Mouse (Mus musculus) liver, embryonic 14.5 days (tissue): ENCODE data around the gene Traf3ip2. TPM values are rescaled to one million over a fixed set of nuclear protein-coding genes. Genes with fewer than 3 reads are reported as not detected.

Source experiments
- ATAC-seq: fragments of 200-750 bp; cut with Nextera tagmentation; 2 replicates; pipeline ENCODE4 v1.8.0; 2017; ENCODE audit warnings: moderate number of reproducible peaks, mild to moderate bottlenecking, moderate library complexity; ENCODE audit not compliant: insufficient read depth
- DNase-seq, 3 experiments: peaks; one replicate each; pipeline ENCODE4 v3.0.0-alpha.2; 2012 to 2013; ENCODE audit warnings: low read depth in 3 of 3, low spot score in 3 of 3
- H3K27ac ChIP-seq: fragments of 300-500 bp; sonication (generic); 2 replicates; pipeline ENCODE4 v1.5.1; 2014; ENCODE audit warnings: moderate library complexity, mild to moderate bottlenecking, control low read depth, inconsistent platforms
- H3K27me3 ChIP-seq: fragments of 300-500 bp; sonication (generic); 2 replicates; pipeline ENCODE4 v1.6.1; 2014; ENCODE audit warnings: mild to moderate bottlenecking, low read length, moderate library complexity; ENCODE audit not compliant: control insufficient read depth, insufficient read depth
- H3K36me3 ChIP-seq: fragments of 300-500 bp; sonication (generic); replicated peaks from 2 replicates; pipeline ENCODE4 v1.6.1; 2014; ENCODE audit warnings: low read depth; ENCODE audit not compliant: control insufficient read depth, insufficient read depth
- H3K4me1 ChIP-seq, 2 experiments: fragments of 200-500 bp in 1 of 2; fragments of 300-500 bp in 1 of 2; sonication (generic) in 1 of 2; replicated peaks; 2 replicates each; pipeline ENCODE4 v1.6.1; 2012 to 2014; ENCODE audit warnings: antibody characterized with exemption in 1 of 2, inconsistent platforms in 1 of 2, low read length in 1 of 2; ENCODE audit not compliant: control insufficient read depth in 2 of 2, insufficient read depth in 2 of 2
- H3K4me2 ChIP-seq: fragments of 300-500 bp; sonication (generic); 2 replicates; pipeline ENCODE4 v1.6.1; 2014; ENCODE audit warnings: low read depth, mild to moderate bottlenecking, control low read depth, moderate library complexity
- H3K4me3 ChIP-seq, 2 experiments: fragments of 200-500 bp in 1 of 2; fragments of 300-500 bp in 1 of 2; sonication (generic) in 1 of 2; 2 replicates each; pipeline ENCODE4 v1.5.1; 2012 to 2014; ENCODE audit warnings: low read depth in 2 of 2, low read length in 2 of 2, mild to moderate bottlenecking in 2 of 2, control low read depth in 1 of 2, inconsistent platforms in 1 of 2, moderate library complexity in 1 of 2; ENCODE audit not compliant: insufficient read depth in 1 of 2
- H3K9ac ChIP-seq: fragments of 300-500 bp; sonication (generic); replicated peaks from 2 replicates; pipeline ENCODE4 v1.6.1; 2014; ENCODE audit warnings: mild to moderate bottlenecking, control low read depth, moderate library complexity
- H3K9me3 ChIP-seq: fragments of 300-500 bp; sonication (generic); 2 replicates; pipeline ENCODE4 v1.6.1; 2016; ENCODE audit warnings: low read length, mixed read lengths; ENCODE audit not compliant: control insufficient read depth
- CTCF ChIP-seq: IDR thresholded peaks from 2 replicates; pipeline ENCODE4 v1.5.1; 2016; ENCODE audit warnings: antibody characterized with exemption, low read depth, control low read depth
- EP300 ChIP-seq: IDR thresholded peaks from 2 replicates; pipeline ENCODE4 v1.6.1; 2016; ENCODE audit warnings: antibody characterized with exemption, low read depth
- WGBS: fragments of 180-500 bp; shearing (Covaris S2); extraction: QIAGEN DNeasy Blood & Tissue Kit; methylation state at CpG from one replicate; pipeline ENCODE4 v1.1.7; 2014; ENCODE audit not compliant: insufficient replicate concordance; 5-methylcytosine and 5-hydroxymethylcytosine counted together
- polyA plus RNA-seq, 2 experiments: library from polyadenylated mRNA; depleted of rRNA in 1 of 2; stranded (reverse) in 1 of 2; unstranded in 1 of 2; fragments of >200 nt; fragmentation: Nextera tagmentation in 1 of 2; extraction: Ambion mirVana in 1 of 2; gene quantifications; 2 replicates each; pipeline versions ENCODE4 v1.2.1 to v1.2.3; 2012 to 2014

The Traf3ip2 gene
- polyA plus RNA-seq, 2 experiments, result 1.2 to 1.3 TPM

DNA sequence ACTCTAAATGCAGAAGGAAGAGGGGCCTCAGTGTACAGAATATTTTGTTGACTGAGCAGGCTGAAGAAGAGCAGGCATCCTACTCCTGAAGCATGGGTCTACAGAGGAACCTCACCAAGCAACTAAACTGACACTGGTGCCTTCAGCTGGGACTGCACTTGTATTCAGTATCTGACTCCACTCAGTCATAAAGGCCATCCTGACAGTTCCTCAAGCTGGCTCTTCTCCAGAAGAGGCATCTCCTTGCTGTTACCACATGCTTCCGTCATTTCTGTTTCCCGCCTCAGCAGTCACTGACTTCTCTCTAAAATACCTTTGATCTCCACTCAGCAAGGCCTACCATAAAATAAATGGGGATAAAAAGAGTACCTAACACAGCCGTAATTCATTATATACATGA, 75.1 kb downstream of the Traf3ip2 start:
- no peak overlapping the region for H3K27ac ChIP-seq
- H3K27me3 ChIP-seq, result no peaks in the 10 kb centered on the region
- no peaks in the 10 kb centered on the region for H3K4me1 ChIP-seq
- no peaks in the 10 kb centered on the region for H3K9me3 ChIP-seq
- DNase-seq, result no peak
- H3K36me3 ChIP-seq, result no peaks in the 10 kb centered on the region
- WGBS, result 73% methylated on average over 3 of the region's 3 CpGs
- no peak for ATAC-seq
- H3K4me3 ChIP-seq, result no peak overlapping the region
- no peak for TF ChIP-seq CTCF
- TF ChIP-seq EP300, result no peak
- no peak overlapping the region for H3K4me2 ChIP-seq
- H3K9ac ChIP-seq, result no peak overlapping the region

- DNase-seq (no peak), ATAC-seq (no peak)
- H3K4me1 ChIP-seq, result no peaks in the 10 kb centered on the region
- TF ChIP-seq CTCF (no peak), EP300 (no peak)
- no peak overlapping the region for H3K9ac ChIP-seq
- no peak overlapping the region for H3K27ac ChIP-seq
- H3K9me3 ChIP-seq, result no peaks in the 10 kb centered on the region
- 60% methylated on average over 11 of the region's 11 CpGs for WGBS
- no peaks in the 10 kb centered on the region for H3K36me3 ChIP-seq
- no peaks in the 10 kb centered on the region for H3K27me3 ChIP-seq
- no peak overlapping the region for H3K4me3 ChIP-seq
- H3K4me2 ChIP-seq, result no peak overlapping the region
Measured at GRCm38 (mm10) chr10:39691351-39692064, 78.8 kb downstream of the Traf3ip2 start.

GRCm38 (mm10) chr10:39692152-39692551, 79.4 kb downstream of the Traf3ip2 start:
- no peak overlapping the region for H3K4me2 ChIP-seq
- H3K36me3 ChIP-seq, result no peaks in the 10 kb centered on the region
- 40% methylated on average over 2 of the region's 2 CpGs for WGBS
- H3K9ac ChIP-seq, result no peak overlapping the region
- no peaks in the 10 kb centered on the region for H3K9me3 ChIP-seq
- DNase-seq (no peak), ATAC-seq (no peak)
- no peaks in the 10 kb centered on the region for H3K27me3 ChIP-seq
- TF ChIP-seq EP300 (no peak), CTCF (no peak)
- H3K4me1 ChIP-seq, result no peaks in the 10 kb centered on the region
- no peak overlapping the region for H3K4me3 ChIP-seq
- H3K27ac ChIP-seq, result no peak overlapping the region

Other genes with a start within 250 kb of the Traf3ip2 start
- 8.4 and 9.8 TPM in 2 replicates for gene Fyn, start 244.1 kb upstream of the Traf3ip2 start, polyA plus RNA-seq (2012; rRNA removed)
- 8.2 and 9.1 TPM in 2 replicates for gene Fyn, start 244.1 kb upstream of the Traf3ip2 start, polyA plus RNA-seq (2014; fragmentation: Nextera tagmentation; extraction: Ambion mirVana)
- 6.3 and 10.0 TPM in 2 replicates for gene Rev3l, start 119.2 kb downstream of the Traf3ip2 start, polyA plus RNA-seq (2012; rRNA removed)
- 4.9 and 5.7 TPM in 2 replicates for gene Rev3l, start 119.2 kb downstream of the Traf3ip2 start, polyA plus RNA-seq (2014; fragmentation: Nextera tagmentation; extraction: Ambion mirVana)